Mouse (Mus musculus): ENCODE data around the gene Hspg2.

DNA sequence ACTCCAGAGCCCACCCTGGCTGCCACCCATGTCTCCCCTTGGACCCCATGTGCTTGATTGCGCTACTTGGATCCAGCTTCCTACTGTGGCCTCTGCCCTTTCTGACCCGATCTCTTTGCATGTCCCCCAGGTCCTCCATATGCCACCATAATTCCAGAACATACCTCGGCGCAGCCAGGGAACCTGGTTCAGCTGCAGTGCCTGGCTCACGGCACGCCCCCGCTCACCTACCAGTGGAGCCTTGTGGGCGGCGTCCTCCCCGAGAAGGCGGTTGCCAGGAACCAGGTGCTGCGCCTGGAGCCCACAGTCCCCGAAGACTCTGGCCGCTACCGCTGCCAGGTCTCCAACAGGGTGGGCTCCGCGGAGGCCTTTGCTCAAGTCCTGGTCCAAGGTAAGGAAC, 84.9 kb downstream of the Hspg2 start:
- no peak for TF ChIP-seq POLR2A (IDR thresholded peaks at IDR 0.05; ENCODE audit: borderline replicate concordance, extremely low read depth, insufficient read depth, insufficient read length, poor library complexity, severe bottlenecking)
- TF ChIP-seq CTCF (IDR thresholded peaks at IDR 0.05; ENCODE audit: borderline replicate concordance, extremely low read depth, insufficient read depth, insufficient read length) = no peak
